Mouse (Mus musculus): ENCODE data around the gene Itgb7.
A peak's percentile ranks its signal among the peaks of the same experiment; 100 is the strongest.
"Not testable (repeated sequence)": the region's sequence is repeated elsewhere in the genome, so short reads cannot be mapped to it uniquely, and the experiment has no call there.

Gene Itgb7

GRCm38 (mm10) chr15:102225619-102226018, 6.1 kb downstream of the Itgb7 start:
- DNase-seq (ENCODE audit: low spot score) = not testable (repeated sequence)

- DNase-seq (ENCODE audit: low spot score) = no peak
Observed at GRCm38 (mm10) chr15:102224992-102225617, 6.6 kb downstream of the Itgb7 start.

GRCm38 (mm10) chr15:102224186-102224991, 7.4 kb downstream of the Itgb7 start:
- peak; percentile 62 for DNase-seq (ENCODE audit: low spot score)

- DNase-seq (ENCODE audit: low spot score) = no peak
Observed at GRCm38 (mm10) chr15:102222386-102222785, 9.4 kb downstream of the Itgb7 start.

- DNase-seq (ENCODE audit: low spot score) = no peak
Observed at GRCm38 (mm10) chr15:102217325-102217724, 14.4 kb downstream of the Itgb7 start.

- no peak for DNase-seq (ENCODE audit: low spot score)
Observed at GRCm38 (mm10) chr15:102216459-102217228, 15.1 kb downstream of the Itgb7 start.

- DNase-seq (ENCODE audit: low spot score) = no peak
Observed at GRCm38 (mm10) chr15:102215624-102216023, 16.1 kb downstream of the Itgb7 start.

- DNase-seq (ENCODE audit: low spot score) = no peak
Observed at GRCm38 (mm10) chr15:102214132-102214531, 17.6 kb downstream of the Itgb7 start.

- DNase-seq (ENCODE audit: low spot score) = no peak
Observed at GRCm38 (mm10) chr15:102211895-102212294, 19.8 kb downstream of the Itgb7 start.

- DNase-seq (ENCODE audit: low spot score) = no peak
Observed at GRCm38 (mm10) chr15:102210816-102211215, 20.9 kb downstream of the Itgb7 start.

- DNase-seq (ENCODE audit: low spot score) = no peak
Observed at GRCm38 (mm10) chr15:102209114-102209513, 22.6 kb downstream of the Itgb7 start.

- no peak for DNase-seq (ENCODE audit: low spot score)
Observed at GRCm38 (mm10) chr15:102208092-102208561, 23.6 kb downstream of the Itgb7 start.

GRCm38 (mm10) chr15:102207351-102207750, 24.4 kb downstream of the Itgb7 start:
- DNase-seq (ENCODE audit: low spot score) = no peak

GRCm38 (mm10) chr15:102205779-102206178, 26.0 kb downstream of the Itgb7 start:
- DNase-seq (ENCODE audit: low spot score) = no peak

GRCm38 (mm10) chr15:102204674-102205505, 26.9 kb downstream of the Itgb7 start, which contains the start of gene Csad:
Csad (minus strand) TSS chr15:102204724.
- DNase-seq (ENCODE audit: low spot score) = no peak

GRCm38 (mm10) chr15:102203835-102204381, 27.8 kb downstream of the Itgb7 start:
- no peak for DNase-seq (ENCODE audit: low spot score)

- peak; percentile 97 for DNase-seq (ENCODE audit: low spot score)
Observed at GRCm38 (mm10) chr15:102202971-102203834, 28.5 kb downstream of the Itgb7 start, which contains the start of gene Zfp740. Zfp740 (plus strand) TSS chr15:102203249.

- no peak for DNase-seq (ENCODE audit: low spot score)
Observed at GRCm38 (mm10) chr15:102198841-102199240, 32.9 kb downstream of the Itgb7 start.

- no peak for DNase-seq (ENCODE audit: low spot score)
Observed at GRCm38 (mm10) chr15:102195373-102195772, 36.4 kb downstream of the Itgb7 start.

GRCm38 (mm10) chr15:102194439-102194838, 37.3 kb downstream of the Itgb7 start:
- no peak for DNase-seq (ENCODE audit: low spot score)

Measured in yolk sac, embryonic 10.5 days (tissue).